Mouse (Mus musculus) embryonic facial prominence, embryonic 10.5 days (tissue): ENCODE results near the gene Rps26. TPM values are rescaled to one million over a fixed set of nuclear protein-coding genes. Genes with fewer than 3 reads are reported as not detected.
"Not testable (repeated sequence)": the region's sequence is repeated elsewhere in the genome, so short reads cannot be mapped to it uniquely, and the experiment has no call there.

Experiments used
- DNase-seq: peaks from one replicate; pipeline ENCODE4 v3.0.0-alpha.2; 2017; ENCODE audit warnings: low spot score
- H3K27ac ChIP-seq: fragments of 300-500 bp; sonication (generic); replicated peaks from 2 replicates; pipeline ENCODE4 v1.5.1; 2016; ENCODE audit warnings: mild to moderate bottlenecking
- H3K27me3 ChIP-seq: fragments of 300-500 bp; sonication (generic); replicated peaks from 2 replicates; pipeline ENCODE4 v1.6.1; 2016; ENCODE audit warnings: low read depth, mild to moderate bottlenecking; ENCODE audit not compliant: poor library complexity, severe bottlenecking
- H3K36me3 ChIP-seq: fragments of 300-500 bp; sonication (generic); replicated peaks from 2 replicates; pipeline ENCODE4 v1.6.1; 2016; ENCODE audit warnings: mild to moderate bottlenecking, moderate library complexity
- H3K4me1 ChIP-seq: fragments of 300-500 bp; sonication (generic); 2 replicates; pipeline ENCODE4 v1.6.1; 2016
- H3K4me3 ChIP-seq: fragments of 300-500 bp; sonication (generic); 2 replicates; pipeline ENCODE4 v1.5.1; 2016; ENCODE audit warnings: mild to moderate bottlenecking, moderate library complexity
- H3K9me3 ChIP-seq: fragments of 300-500 bp; sonication (generic); 2 replicates; pipeline ENCODE4 v1.6.1; 2016; ENCODE audit warnings: mild to moderate bottlenecking
- WGBS: fragments of 180-500 bp; shearing (Covaris S2); methylation state at CpG from one replicate; pipeline ENCODE4 v1.1.7; 2016; 5-methylcytosine and 5-hydroxymethylcytosine counted together
- polyA plus RNA-seq: library from polyadenylated mRNA; unstranded; fragments of >200 nt; fragmentation: Nextera tagmentation; extraction: Ambion mirVana; gene quantifications from 2 replicates; pipeline ENCODE4 v1.2.1, GENCODE M21; 2016

Gene Rps26
- polyA plus RNA-seq, 1 experiment from 2014 or later, result 566 TPM

- Histone ChIP-seq H3K27me3 (peaks cover 5% of the 10 kb centered on the region; the same call in 1 of the 2 replicates), H3K27ac (no peak overlapping the region), H3K4me1 (peaks cover 13% of the 10 kb centered on the region), H3K36me3 (peaks cover 63% of the 10 kb centered on the region), H3K4me3 (no peak overlapping the region), H3K9me3 (no peaks in the 10 kb centered on the region)
- DNase-seq, result no peak
- WGBS, result 95% methylated on average over 13 of the region's 13 CpGs
These were observed 9.2 kb upstream of the Rps26 start for GRCm38 (mm10) chr10:128635697-128636096.

GRCm38 (mm10) chr10:128631571-128631970, 5.0 kb upstream of the Rps26 start:
- DNase-seq, result no peak
- Histone ChIP-seq H3K4me1 (peaks cover 2% of the 10 kb centered on the region), H3K36me3 (peaks cover 35% of the 10 kb centered on the region), H3K27me3 (peaks cover 5% of the 10 kb centered on the region; the same call in 1 of the 2 replicates), H3K9me3 (no peaks in the 10 kb centered on the region), H3K27ac (no peak overlapping the region), H3K4me3 (no peak overlapping the region)
- WGBS, result 20% methylated on average over 6 of the region's 6 CpGs

DNA sequence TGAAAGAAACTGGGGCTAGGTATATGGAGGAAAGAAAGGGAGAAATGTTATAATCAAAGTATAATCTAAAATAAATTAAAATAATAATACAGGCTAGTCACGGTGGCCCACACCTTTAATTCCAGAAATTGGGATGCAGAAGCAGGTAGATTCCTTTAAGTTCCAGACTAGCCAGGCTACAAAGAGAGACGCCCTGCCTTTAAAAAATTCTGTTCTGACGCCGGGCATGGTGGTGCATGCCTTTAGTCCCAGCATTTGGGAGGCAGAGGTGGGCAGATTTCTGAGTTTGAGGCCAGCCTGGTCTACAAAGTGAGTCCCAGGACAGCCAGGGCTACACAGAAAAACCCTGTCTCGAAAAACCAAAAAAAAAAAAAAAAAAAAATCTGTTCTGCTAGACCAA, 3.8 kb upstream of the Rps26 start:
- H3K27me3 ChIP-seq, H3K4me3 ChIP-seq, DNase-seq, H3K27ac ChIP-seq, H3K9me3 ChIP-seq, H3K4me1 ChIP-seq: not testable (repeated sequence)
- peaks cover 28% of the 10 kb centered on the region for H3K36me3 ChIP-seq
- WGBS, result 80% methylated on average over 5 of the region's 5 CpGs

DNA sequence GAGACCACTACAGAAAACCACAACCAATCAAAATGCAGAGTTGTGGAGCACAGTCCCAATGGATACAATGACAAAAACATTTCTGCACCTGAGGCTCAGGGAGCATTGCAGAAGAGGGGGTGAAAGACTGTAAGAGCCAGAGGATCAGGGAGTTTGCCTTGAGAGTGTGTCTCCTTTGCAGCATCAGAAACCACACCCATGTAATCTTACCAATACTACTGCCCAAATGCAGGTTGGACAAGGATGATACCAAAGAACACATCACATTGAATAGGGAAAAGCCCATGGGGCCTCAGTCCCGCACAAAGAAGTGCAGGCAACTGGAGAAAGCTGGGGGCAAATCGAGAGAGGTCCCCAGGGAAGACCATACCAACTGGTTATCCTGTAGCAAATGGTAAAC, 3.2 kb upstream of the Rps26 start:
- Histone ChIP-seq H3K4me1 (peaks cover 6% of the 10 kb centered on the region), H3K4me3 (no peak overlapping the region), H3K27me3 (no peaks in the 10 kb centered on the region), H3K36me3 (peaks cover 28% of the 10 kb centered on the region), H3K9me3 (no peaks in the 10 kb centered on the region), H3K27ac (no peak overlapping the region)
- no peak for DNase-seq
- 79% methylated on average over 2 of the region's 2 CpGs for WGBS

GRCm38 (mm10) chr10:128627398-128628317, 1.1 kb upstream of the Rps26 start:
- no peak overlapping the region for H3K4me3 ChIP-seq
- H3K9me3 ChIP-seq, result no peaks in the 10 kb centered on the region
- H3K27ac ChIP-seq, result no peak overlapping the region
- peaks cover 31% of the 10 kb centered on the region for H3K36me3 ChIP-seq
- DNase-seq, result no peak
- no peaks in the 10 kb centered on the region for H3K27me3 ChIP-seq
- WGBS, result 83% methylated on average over 10 of the region's 10 CpGs
- H3K4me1 ChIP-seq, result peaks cover 6% of the 10 kb centered on the region

DNA sequence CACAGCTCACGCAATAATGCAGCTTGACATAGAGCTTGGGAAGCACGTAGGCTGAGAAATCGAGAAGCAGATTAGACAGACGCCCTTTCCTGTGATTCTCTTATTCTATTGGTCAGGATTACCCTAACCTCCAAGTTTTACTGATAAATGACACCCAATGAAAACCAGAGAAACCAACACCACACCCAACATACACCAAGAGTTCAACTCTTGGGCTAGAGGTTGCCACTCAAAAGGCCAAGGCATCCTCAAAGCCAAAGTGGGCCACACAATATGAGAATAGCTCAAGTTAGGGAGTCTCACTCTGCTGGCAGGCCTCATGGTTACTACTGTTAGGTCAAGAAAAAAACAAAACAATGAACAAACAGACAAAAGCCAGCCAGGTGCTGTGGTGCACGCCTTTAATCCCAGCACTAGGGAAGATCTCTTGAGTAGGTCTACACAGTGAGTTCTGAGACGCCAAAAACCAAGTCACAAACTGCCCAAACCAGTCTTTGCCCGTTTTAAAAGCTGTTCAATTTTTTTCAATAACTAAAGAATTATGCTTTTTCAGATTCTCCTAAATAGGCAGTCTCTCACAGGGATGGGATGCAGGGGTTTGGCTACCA, 1.2 kb downstream of the Rps26 start:
- peak overlapping the region; percentile 90 for H3K4me3 ChIP-seq
- WGBS, result 45% methylated on average over 7 of the region's 7 CpGs
- H3K4me1 ChIP-seq, result peaks cover 6% of the 10 kb centered on the region
- no peaks in the 10 kb centered on the region for H3K27me3 ChIP-seq
- peak overlapping the region; percentile 96 for H3K27ac ChIP-seq
- H3K36me3 ChIP-seq, result peaks cover 35% of the 10 kb centered on the region
- H3K9me3 ChIP-seq, result no peaks in the 10 kb centered on the region
- no peak for DNase-seq

DNA sequence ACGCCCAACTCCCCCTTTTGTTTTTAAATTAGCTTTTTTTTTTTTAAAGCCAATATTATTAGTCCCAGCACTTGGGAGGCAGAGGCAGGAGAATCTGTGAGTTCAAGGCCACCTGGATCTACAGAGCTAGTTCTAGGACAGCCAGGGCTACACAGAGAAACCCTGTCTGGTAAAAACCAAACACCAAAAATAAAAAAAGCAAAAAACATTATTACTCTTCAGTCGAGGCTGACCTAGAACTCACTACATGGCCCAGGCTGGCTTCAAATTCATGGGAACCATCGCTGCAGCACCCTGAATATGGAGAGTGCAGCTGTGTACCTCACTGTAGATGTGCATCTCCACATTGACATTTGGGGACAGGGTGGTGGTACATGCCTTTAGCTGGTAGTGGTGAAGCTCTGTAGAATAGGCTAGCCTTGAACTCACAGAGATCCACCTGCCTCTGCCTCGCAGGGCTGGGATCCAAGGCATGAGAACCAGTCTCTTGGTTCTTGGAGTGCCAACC, 3.4 kb downstream of the Rps26 start:
- not testable (repeated sequence) for H3K4me1 ChIP-seq, H3K27me3 ChIP-seq, H3K4me3 ChIP-seq, DNase-seq, H3K9me3 ChIP-seq, H3K27ac ChIP-seq
- peaks cover 35% of the 10 kb centered on the region for H3K36me3 ChIP-seq
- 83% methylated on average over 4 of the region's 4 CpGs for WGBS

GRCm38 (mm10) chr10:128622702-128623101, 3.8 kb downstream of the Rps26 start:
- no peak for DNase-seq
- WGBS, result 79% methylated on average over 4 of the region's 4 CpGs
- Histone ChIP-seq H3K9me3 (no peaks in the 10 kb centered on the region), H3K4me3 (no peak overlapping the region), H3K27me3 (no peaks in the 10 kb centered on the region), H3K4me1 (peaks cover 6% of the 10 kb centered on the region), H3K27ac (no peak overlapping the region), H3K36me3 (peaks cover 35% of the 10 kb centered on the region)

DNA sequence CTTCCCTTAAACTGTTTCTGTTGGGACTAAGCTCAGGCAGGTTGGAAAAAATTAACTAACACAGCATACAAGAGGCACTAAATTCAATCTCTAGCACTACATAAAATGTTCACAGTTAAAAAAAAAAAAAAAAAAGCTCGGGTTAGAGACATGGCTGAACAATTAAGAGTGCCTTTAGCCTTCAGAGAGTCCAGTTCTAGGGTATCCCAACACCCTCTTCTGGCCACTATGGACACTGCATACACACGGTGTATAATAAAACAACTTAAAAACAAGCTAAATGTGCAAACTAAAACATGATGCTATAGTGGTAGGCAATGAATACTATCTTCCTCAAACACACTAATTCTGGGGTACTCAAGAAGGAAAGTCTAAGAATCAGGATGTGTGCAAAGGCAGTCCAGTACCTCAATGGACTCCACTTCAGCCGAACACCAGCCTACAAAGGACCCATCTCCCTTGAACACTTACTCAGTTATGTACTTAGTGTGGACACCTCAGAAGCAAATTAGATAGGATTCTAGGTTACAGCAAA, 4.5 kb downstream of the Rps26 start:
- Histone ChIP-seq H3K27me3 (no peaks in the 10 kb centered on the region), H3K4me3 (no peak overlapping the region), H3K36me3 (peaks cover 35% of the 10 kb centered on the region), H3K9me3 (no peaks in the 10 kb centered on the region), H3K4me1 (peaks cover 6% of the 10 kb centered on the region), H3K27ac (no peak overlapping the region)
- no peak for DNase-seq
- WGBS, result 74% methylated on average over 3 of the region's 3 CpGs

GRCm38 (mm10) chr10:128620241-128620640, 6.3 kb downstream of the Rps26 start:
- Histone ChIP-seq H3K9me3 (no peaks in the 10 kb centered on the region), H3K4me1 (peaks cover 4% of the 10 kb centered on the region), H3K27ac (no peak overlapping the region), H3K27me3 (no peaks in the 10 kb centered on the region), H3K4me3 (no peak overlapping the region), H3K36me3 (peaks cover 31% of the 10 kb centered on the region)
- DNase-seq, result no peak

DNA sequence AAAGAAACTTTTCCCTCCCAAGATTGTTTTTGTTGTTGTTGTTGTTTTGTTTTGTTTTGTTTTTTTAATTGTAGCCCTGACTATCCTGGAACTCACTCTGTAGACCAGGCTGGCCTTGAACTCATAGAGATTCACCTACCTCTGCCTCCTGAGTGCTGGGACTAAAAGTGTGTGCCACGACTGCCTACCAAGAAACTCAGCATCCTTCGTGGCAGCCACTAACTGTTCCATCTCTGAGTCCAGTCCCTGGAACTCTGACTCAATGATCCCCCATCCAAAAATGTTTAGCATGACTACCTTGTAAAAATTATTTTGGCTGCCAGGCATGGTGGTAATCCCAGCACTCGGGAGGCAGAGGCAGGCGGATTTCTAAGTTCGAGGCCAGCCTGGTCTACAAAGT, 7.4 kb downstream of the Rps26 start:
- peaks cover 20% of the 10 kb centered on the region for H3K36me3 ChIP-seq
- 89% methylated on average over 5 of the region's 5 CpGs for WGBS
- DNase-seq, H3K9me3 ChIP-seq, H3K27me3 ChIP-seq, H3K4me1 ChIP-seq, H3K4me3 ChIP-seq, H3K27ac ChIP-seq: not testable (repeated sequence)

- 88% methylated on average over 1 of the region's 1 CpGs for WGBS
- Histone ChIP-seq H3K4me1 (no peaks in the 10 kb centered on the region), H3K9me3 (no peaks in the 10 kb centered on the region), H3K4me3 (no peak overlapping the region), H3K36me3 (peaks cover 14% of the 10 kb centered on the region), H3K27ac (no peak overlapping the region), H3K27me3 (no peaks in the 10 kb centered on the region)
- DNase-seq, result no peak
These were observed 8.0 kb downstream of the Rps26 start for GRCm38 (mm10) chr10:128618570-128618969.
